Mouse (Mus musculus) forebrain, postnatal 0 days (tissue): Measurements from ENCODE around the gene Mt1. TPM values are rescaled to one million over a fixed set of nuclear protein-coding genes. Genes with fewer than 3 reads are reported as not detected.

ENCODE experiments used
- ATAC-seq: fragments of 200-750 bp; cut with Nextera tagmentation; 2 replicates; pipeline ENCODE4 v1.8.0; 2017; ENCODE audit warnings: mild to moderate bottlenecking, moderate library complexity
- DNase-seq: peaks from one replicate; pipeline ENCODE4 v3.0.0-alpha.2; 2015
- H3K27ac ChIP-seq: fragments of 300-500 bp; sonication (generic); 2 replicates; pipeline ENCODE4 v1.5.1; 2014; ENCODE audit warnings: low read depth, mild to moderate bottlenecking, antibody characterized with exemption, low read length, moderate library complexity, mixed read lengths
- H3K27me3 ChIP-seq: fragments of 300-500 bp; sonication (generic); 2 replicates; pipeline ENCODE4 v1.6.1; 2014; ENCODE audit warnings: mild to moderate bottlenecking, low read length, mixed read lengths; ENCODE audit not compliant: insufficient read depth
- H3K36me3 ChIP-seq: fragments of 300-500 bp; sonication (generic); 2 replicates; pipeline ENCODE4 v1.6.1; 2014; ENCODE audit warnings: mild to moderate bottlenecking, moderate library complexity; ENCODE audit not compliant: insufficient read depth
- H3K4me1 ChIP-seq: fragments of 300-500 bp; sonication (generic); 2 replicates; pipeline ENCODE4 v1.6.1; 2014; ENCODE audit warnings: antibody characterized with exemption; ENCODE audit not compliant: insufficient read depth
- H3K4me2 ChIP-seq: fragments of 300-500 bp; sonication (generic); 2 replicates; pipeline ENCODE4 v1.6.1; 2014; ENCODE audit warnings: low read depth, mild to moderate bottlenecking, moderate library complexity
- H3K4me3 ChIP-seq: fragments of 300-500 bp; sonication (generic); 2 replicates; pipeline ENCODE4 v1.5.1; 2014; ENCODE audit warnings: low read depth, low read length, mixed read lengths
- H3K9ac ChIP-seq: fragments of 300-500 bp; sonication (generic); 2 replicates; pipeline ENCODE4 v1.6.1; 2014; ENCODE audit warnings: mild to moderate bottlenecking
- H3K9me3 ChIP-seq: fragments of 300-500 bp; sonication (generic); 2 replicates; pipeline ENCODE4 v1.6.1; 2016; ENCODE audit warnings: low read length
- CTCF ChIP-seq: sonication (generic); IDR thresholded peaks from 2 replicates; pipeline ENCODE4 v1.5.1; 2016; ENCODE audit warnings: antibody characterized with exemption, control low read depth, low read depth
- WGBS: fragments of 180-500 bp; shearing (Covaris S2); extraction: QIAGEN DNeasy Blood & Tissue Kit; methylation state at CpG from one replicate; pipeline ENCODE4 v1.1.7; 2014; 5-methylcytosine and 5-hydroxymethylcytosine counted together
- polyA plus RNA-seq: library from polyadenylated mRNA; unstranded; fragments of >200 nt; fragmentation: Nextera tagmentation; extraction: Ambion mirVana; gene quantifications from 2 replicates; pipeline ENCODE4 v1.2.1, GENCODE M21; 2015
- total RNA-seq: library from RNA; depleted of rRNA; stranded (reverse); fragments of >200 nt; gene quantifications from 2 replicates; pipeline ENCODE4 v1.2.3, GENCODE M21; 2014

Gene Mt1
- total and polyA plus RNA-seq, 2 experiments from 2014 or later, result 411 to 418 TPM

DNA sequence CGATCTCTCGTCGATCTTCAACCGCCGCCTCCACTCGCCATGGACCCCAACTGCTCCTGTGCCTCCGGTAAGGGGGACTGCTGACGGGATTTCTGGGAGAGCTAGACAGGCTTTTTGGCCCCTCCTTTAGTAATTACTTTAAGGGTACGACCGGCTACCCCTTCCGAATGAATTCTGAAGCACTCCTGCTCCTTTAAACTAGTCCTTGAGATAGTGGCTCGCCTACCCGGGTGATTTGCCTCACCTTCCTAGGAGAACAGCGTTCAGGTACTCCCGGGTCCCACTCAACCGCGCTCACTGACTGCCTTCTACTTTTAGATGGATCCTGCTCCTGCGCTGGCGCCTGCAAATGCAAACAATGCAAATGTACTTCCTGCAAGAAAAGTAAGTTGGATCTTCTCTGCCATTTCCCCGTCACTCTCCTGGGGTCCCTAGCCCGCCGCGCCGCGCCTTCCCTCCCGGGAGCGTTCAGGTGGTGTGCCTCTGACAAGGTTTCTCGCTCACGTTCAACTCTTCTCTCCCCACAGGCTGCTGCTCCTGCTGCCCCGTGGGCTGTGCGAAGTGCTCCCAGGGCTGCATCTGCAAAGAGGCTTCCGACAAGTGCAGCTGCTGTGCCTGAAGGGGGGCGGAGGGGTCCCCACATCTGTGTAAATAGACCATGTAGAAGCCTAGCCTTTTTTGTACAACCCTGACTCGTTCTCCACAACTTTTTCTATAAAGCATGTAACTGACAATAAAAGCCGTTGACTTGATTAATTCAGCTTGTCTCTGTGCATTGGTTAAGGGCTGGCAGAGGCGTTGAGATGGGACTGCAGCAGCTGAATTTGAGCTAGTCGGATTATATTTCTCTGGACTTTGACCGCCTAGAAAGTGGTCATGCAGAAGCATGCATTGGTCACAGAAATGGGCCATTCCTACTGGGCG, 5.8 kb upstream of the Mt1 start:
- Histone ChIP-seq H3K27me3 (peaks cover 8% of the 10 kb centered on the region; the same call in 1 of the 2 replicates), H3K9me3 (no peaks in the 10 kb centered on the region), H3K4me3 (peak overlapping the region; percentile 45), H3K4me1 (0 out of 2 replicates have a peak, but pooled peaks cover 3% of the 10 kb centered on the region), H3K4me2 (peak overlapping the region; percentile 91), H3K36me3 (no peaks in the 10 kb centered on the region), H3K9ac (peak overlapping the region; percentile 60), H3K27ac (peak overlapping the region; percentile 42)
- no peak for TF ChIP-seq CTCF
- ATAC-seq (peak; percentile 40), DNase-seq (no peak)
- WGBS, result 3% methylated on average over 39 of the region's 39 CpGs

DNA sequence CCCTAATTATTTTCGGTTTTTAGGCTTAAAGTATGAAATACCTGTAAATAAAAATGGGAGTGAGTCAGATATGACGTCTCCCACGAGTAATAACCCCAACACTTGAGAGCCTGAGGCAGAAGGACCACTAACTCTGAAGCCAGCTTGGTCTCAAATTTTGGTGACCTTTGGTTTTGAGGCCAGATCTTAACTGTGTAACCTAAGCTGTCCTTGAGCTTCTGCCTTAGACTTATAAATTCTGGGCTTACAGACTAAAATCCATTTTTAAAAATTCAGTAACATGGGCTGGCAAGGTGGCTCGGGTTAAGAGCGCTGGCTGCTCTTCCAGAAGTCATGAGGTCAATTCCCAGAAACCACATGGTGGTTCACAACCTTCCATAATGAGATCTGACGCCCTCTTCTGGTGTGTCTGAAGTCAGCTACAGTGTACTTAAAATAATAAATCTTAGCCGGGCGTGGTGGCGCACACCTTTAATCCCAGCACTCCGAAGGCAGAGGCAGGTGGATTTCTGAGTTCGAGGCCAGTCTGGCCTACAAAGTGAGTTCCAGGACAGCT, 5.0 kb upstream of the Mt1 start:
- DNase-seq, result no peak
- 58% methylated on average over 11 of the region's 11 CpGs for WGBS
- Histone ChIP-seq H3K4me3 (0 out of 2 replicates have a peak overlapping the region, but pooled peaks have one; percentile 45), H3K9ac (no peak overlapping the region), H3K27me3 (peaks cover 15% of the 10 kb centered on the region; the same call in 1 of the 2 replicates), H3K4me2 (peak overlapping the region; percentile 91), H3K4me1 (0 out of 2 replicates have a peak, but pooled peaks cover 3% of the 10 kb centered on the region), H3K36me3 (no peaks in the 10 kb centered on the region), H3K27ac (no peak overlapping the region), H3K9me3 (no peaks in the 10 kb centered on the region)
- no peak for ATAC-seq
- no peak; the same call in 1 of the 2 replicates for TF ChIP-seq CTCF

DNA sequence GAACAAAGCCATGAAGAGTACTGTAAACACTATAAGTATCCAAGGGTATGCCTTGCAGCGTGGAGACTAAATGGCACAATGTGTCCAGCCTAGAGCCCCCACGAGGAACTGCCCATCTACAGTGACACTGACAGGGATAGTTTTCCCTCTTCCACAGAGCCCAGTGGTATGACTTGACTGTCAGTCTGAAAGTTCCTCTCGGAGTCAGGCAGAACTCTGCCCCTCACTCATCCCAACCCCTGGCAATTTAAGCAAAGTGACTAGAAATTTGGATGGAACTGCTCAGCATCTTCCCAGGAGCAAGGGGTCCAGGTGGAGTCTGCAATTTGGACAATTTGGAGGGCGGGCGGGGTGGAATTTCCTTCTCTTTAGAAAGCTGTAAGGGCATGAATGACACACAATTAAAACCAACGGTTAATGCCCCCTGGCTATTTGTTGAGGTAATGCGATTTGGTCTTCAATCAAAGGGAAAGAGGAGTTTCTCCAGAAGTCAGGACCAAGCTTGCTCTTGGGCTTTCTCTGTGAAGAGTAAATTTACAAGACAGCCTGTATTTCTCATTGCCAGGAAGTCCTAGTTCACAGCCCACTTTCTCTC, 4.2 kb upstream of the Mt1 start:
- WGBS, result 23% methylated on average over 7 of the region's 7 CpGs
- Histone ChIP-seq H3K4me2 (no peak overlapping the region), H3K4me1 (0 out of 2 replicates have a peak, but pooled peaks cover 3% of the 10 kb centered on the region), H3K4me3 (no peak overlapping the region), H3K36me3 (no peaks in the 10 kb centered on the region), H3K27me3 (peaks cover 15% of the 10 kb centered on the region; the same call in 1 of the 2 replicates), H3K27ac (no peak overlapping the region), H3K9me3 (no peaks in the 10 kb centered on the region), H3K9ac (no peak overlapping the region)
- ATAC-seq (no peak), DNase-seq (no peak)
- TF ChIP-seq CTCF, result no peak

DNA sequence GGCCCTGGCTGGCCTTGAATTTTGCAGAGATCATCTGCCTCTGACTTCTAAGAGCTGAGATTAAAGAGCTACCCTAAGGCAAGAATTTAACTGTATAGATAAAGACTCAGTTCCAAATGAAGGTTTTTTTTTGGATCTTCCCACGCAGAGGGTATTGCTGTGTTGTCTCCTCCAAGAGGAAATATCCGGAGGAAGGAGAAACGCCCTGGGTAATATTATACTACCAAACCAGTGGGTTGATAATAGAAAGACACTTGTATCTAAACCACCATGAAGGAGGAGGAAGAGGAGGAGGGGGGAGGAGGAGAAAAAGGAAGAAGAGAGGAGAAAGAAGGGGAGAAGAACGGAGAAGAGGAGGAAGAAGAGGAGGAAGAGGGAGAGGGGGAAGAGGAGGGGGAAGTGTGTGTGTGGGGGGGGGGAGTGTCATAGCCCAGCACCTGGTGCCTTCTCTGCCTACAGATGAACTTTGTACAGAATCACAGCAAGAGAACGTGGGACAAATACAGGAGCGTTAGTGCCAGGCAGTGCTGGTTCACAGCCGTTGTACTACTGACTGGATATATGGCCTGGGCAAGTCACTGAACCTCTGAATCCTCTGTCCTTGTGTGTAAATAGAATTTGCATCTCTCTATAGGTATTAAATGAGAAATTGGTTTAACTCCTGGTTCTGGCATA, 1.0 kb upstream of the Mt1 start:
- no peak for ATAC-seq
- WGBS, result 68% methylated on average over 7 of the region's 7 CpGs
- Histone ChIP-seq H3K27ac (no peak overlapping the region), H3K36me3 (no peaks in the 10 kb centered on the region), H3K9ac (no peak overlapping the region), H3K4me1 (0 out of 2 replicates have a peak, but pooled peaks cover under 1% of the 10 kb centered on the region), H3K27me3 (peaks cover 14% of the 10 kb centered on the region; the same call in 1 of the 2 replicates), H3K4me2 (no peak overlapping the region), H3K9me3 (no peaks in the 10 kb centered on the region), H3K4me3 (no peak overlapping the region)
- DNase-seq, result no peak
- no peak for TF ChIP-seq CTCF

- Histone ChIP-seq H3K27me3 (peaks cover 31% of the 10 kb centered on the region), H3K4me2 (peak overlapping the region; percentile 75), H3K9me3 (no peaks in the 10 kb centered on the region), H3K36me3 (no peaks in the 10 kb centered on the region), H3K9ac (peak overlapping the region; percentile 35), H3K27ac (peak overlapping the region; percentile 11), H3K4me3 (peak overlapping the region; percentile 39), H3K4me1 (no peaks in the 10 kb centered on the region)
- TF ChIP-seq CTCF, result no peak
- DNase-seq (no peak), ATAC-seq (no peak)
- WGBS, result 6% methylated on average over 25 of the region's 25 CpGs
Observed at GRCm38 (mm10) chr8:94179713-94180560, 1.1 kb downstream of the Mt1 start.

DNA sequence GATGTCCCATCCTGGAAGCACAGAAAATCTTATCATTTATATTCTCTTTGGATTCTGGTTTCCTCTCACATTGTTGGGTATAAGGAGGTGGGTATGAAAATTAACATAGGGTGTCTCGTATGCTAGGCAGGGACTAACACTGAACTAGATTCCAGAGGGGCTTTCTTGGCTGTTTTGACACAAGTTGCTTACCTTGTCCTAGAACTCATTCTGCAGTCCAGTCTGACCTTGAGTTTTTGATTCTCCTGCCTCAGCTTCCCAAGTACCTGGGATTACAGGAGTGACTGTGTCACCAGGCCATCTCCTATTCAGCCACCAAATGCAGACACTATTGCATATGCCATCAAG, 1.7 kb downstream of the Mt1 start:
- H3K4me2 ChIP-seq, result peak overlapping the region; percentile 75; the same call in 1 of the 2 replicates
- peak overlapping the region; percentile 39; the same call in 1 of the 2 replicates for H3K4me3 ChIP-seq
- H3K27ac ChIP-seq, result no peak overlapping the region
- H3K27me3 ChIP-seq, result peaks cover 31% of the 10 kb centered on the region
- 80% methylated on average over 1 of the region's 1 CpGs for WGBS
- H3K9ac ChIP-seq, result no peak overlapping the region
- H3K4me1 ChIP-seq, result no peaks in the 10 kb centered on the region
- no peak for TF ChIP-seq CTCF
- no peaks in the 10 kb centered on the region for H3K36me3 ChIP-seq
- ATAC-seq (no peak), DNase-seq (no peak)
- H3K9me3 ChIP-seq, result no peaks in the 10 kb centered on the region
